Mouse (Mus musculus): ENCODE measurements around the gene 4931440F15Rik. TPM values are rescaled to one million over a fixed set of nuclear protein-coding genes. Genes with fewer than 3 reads are reported as not detected.

The 4931440F15Rik gene
- total RNA-seq, 1 experiment: 0.36 TPM

DNA sequence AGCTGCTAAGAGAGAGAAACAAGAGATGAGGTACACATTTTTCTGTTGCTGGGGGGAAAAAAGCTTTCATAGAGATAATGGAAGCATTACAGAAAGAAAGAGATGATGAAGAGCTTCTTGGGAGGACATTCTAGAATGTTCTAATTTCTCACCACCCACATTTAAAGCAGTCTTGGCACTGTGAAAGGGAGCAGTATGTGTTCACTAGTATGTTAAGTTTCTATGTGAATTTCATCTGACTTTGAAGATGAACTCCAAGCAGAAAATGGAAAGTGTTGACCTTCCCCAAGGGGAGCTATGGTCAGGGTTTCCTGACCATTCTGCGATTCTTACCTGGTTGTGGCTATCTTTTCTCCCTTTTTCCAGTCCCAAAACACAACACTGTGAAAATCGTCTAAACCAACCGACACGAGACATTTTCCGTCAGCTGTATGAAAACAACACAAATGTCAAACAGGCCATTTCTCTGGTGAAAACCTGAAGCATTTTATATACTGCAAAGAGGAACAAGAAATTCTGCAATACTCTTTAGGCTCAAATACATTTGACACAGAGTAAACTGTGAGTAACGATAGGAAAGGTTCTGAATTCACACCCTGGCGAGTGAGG lies 16.4 kb downstream of the 4931440F15Rik start:
- in situ Hi-C loops (cut with MboI; ENCODE audit: low sequenced_read_pairs in 2 of 2, unreplicated experiment in 2 of 2): no loop called here
- H3K4me3 ChIP-seq (ENCODE audit: insufficient read depth in 1 of 2, low read depth in 1 of 2, low read length in 2 of 2, poor library complexity in 1 of 2, severe bottlenecking in 1 of 2): no peak overlapping the region
- H3K4me1 ChIP-seq (ENCODE audit: control insufficient read depth in 2 of 2, insufficient read depth in 2 of 2, low read length in 2 of 2, poor library complexity in 1 of 2): no peaks in the 10 kb centered on the region
- no peak overlapping the region for H3K9ac ChIP-seq (ENCODE audit: insufficient read depth, low read depth, low read length, poor library complexity, severe bottlenecking)
- no peaks in the 10 kb centered on the region for H3K36me3 ChIP-seq (ENCODE audit: control insufficient read depth, insufficient read depth, low read length, poor library complexity, severe bottlenecking)
- H3K9me3 ChIP-seq (ENCODE audit: control insufficient read depth, insufficient read depth, low read depth, low read length): no peaks in the 10 kb centered on the region
- DNase-seq (ENCODE audit: low read depth, low spot score): no peak
- H3K27ac ChIP-seq (ENCODE audit: insufficient read depth, low read depth, low read length, poor library complexity, severe bottlenecking): no peak overlapping the region
- no peak for TF ChIP-seq HCFC1 (IDR thresholded peaks at IDR 0.05; ENCODE audit: borderline replicate concordance, insufficient read depth, low read length)
- TF ChIP-seq CHD2 (IDR thresholded peaks at IDR 0.05; ENCODE audit: low read depth, low read length): no peak
- TF ChIP-seq ZC3H11A (IDR thresholded peaks at IDR 0.05; ENCODE audit: borderline replicate concordance, low read depth, low read length): no peak
- no peak for TF ChIP-seq ZNF384 (IDR thresholded peaks at IDR 0.05; ENCODE audit: low read depth, low read length)
- TF ChIP-seq MAFK (IDR thresholded peaks at IDR 0.05; ENCODE audit: insufficient read depth, low read depth, low read length): no peak

DNA sequence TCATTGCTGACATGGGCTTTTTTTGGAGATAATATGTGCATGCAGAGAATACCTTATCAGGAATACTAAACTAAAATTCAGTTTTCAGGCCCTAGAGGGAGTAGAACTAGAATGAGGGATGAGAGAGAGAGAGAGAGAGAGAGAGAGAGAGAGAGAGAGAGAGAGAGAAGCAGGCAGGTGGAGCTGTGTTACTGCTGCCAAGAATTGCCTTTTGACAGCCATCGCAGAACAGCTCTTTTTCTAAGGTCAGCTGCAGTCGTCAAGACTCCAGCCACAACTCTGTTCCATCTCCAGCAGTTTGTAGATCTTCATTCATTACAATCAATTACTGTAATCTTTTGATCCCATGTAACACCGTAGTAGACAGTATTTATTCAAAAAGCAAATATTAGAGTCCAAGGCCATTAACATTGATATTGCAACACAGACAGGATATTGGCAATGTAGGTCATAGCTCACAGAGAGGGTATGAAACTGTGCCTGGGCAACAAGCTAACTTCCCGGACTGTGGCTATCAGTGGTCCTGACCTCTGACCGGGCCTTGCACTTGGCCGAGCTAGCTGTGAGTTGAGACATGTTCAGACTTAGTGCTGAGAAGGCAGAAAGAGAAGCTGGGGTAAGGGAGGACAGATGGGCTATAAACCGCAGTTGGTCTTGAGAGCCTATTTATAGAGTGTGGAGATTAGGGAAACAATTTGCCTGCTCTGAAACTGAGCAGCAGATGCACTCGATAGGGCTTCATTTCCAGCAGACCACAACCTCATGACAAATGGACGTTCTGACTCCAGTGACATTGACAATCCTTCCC lies 17.1 kb downstream of the 4931440F15Rik start:
- no peaks in the 10 kb centered on the region for H3K4me1 ChIP-seq (ENCODE audit: control insufficient read depth in 2 of 2, insufficient read depth in 2 of 2, low read length in 2 of 2, poor library complexity in 1 of 2)
- no peak for TF ChIP-seq HCFC1 (IDR thresholded peaks at IDR 0.05; ENCODE audit: borderline replicate concordance, insufficient read depth, low read length)
- no peak for TF ChIP-seq ZNF384 (IDR thresholded peaks at IDR 0.05; ENCODE audit: low read depth, low read length)
- TF ChIP-seq ZC3H11A (IDR thresholded peaks at IDR 0.05; ENCODE audit: borderline replicate concordance, low read depth, low read length): no peak
- TF ChIP-seq CHD2 (IDR thresholded peaks at IDR 0.05; ENCODE audit: low read depth, low read length): no peak
- TF ChIP-seq MAFK (IDR thresholded peaks at IDR 0.05; ENCODE audit: insufficient read depth, low read depth, low read length): no peak
- no peaks in the 10 kb centered on the region for H3K9me3 ChIP-seq (ENCODE audit: control insufficient read depth, insufficient read depth, low read depth, low read length)
- H3K9ac ChIP-seq (ENCODE audit: insufficient read depth, low read depth, low read length, poor library complexity, severe bottlenecking): no peak overlapping the region
- H3K4me3 ChIP-seq (ENCODE audit: insufficient read depth in 1 of 2, low read depth in 1 of 2, low read length in 2 of 2, poor library complexity in 1 of 2, severe bottlenecking in 1 of 2): no peak overlapping the region
- in situ Hi-C loops (cut with MboI; ENCODE audit: low sequenced_read_pairs in 2 of 2, unreplicated experiment in 2 of 2): no loop called here
- DNase-seq (ENCODE audit: low read depth, low spot score): no peak
- no peaks in the 10 kb centered on the region for H3K36me3 ChIP-seq (ENCODE audit: control insufficient read depth, insufficient read depth, low read length, poor library complexity, severe bottlenecking)
- H3K27ac ChIP-seq (ENCODE audit: insufficient read depth, low read depth, low read length, poor library complexity, severe bottlenecking): no peak overlapping the region

DNA sequence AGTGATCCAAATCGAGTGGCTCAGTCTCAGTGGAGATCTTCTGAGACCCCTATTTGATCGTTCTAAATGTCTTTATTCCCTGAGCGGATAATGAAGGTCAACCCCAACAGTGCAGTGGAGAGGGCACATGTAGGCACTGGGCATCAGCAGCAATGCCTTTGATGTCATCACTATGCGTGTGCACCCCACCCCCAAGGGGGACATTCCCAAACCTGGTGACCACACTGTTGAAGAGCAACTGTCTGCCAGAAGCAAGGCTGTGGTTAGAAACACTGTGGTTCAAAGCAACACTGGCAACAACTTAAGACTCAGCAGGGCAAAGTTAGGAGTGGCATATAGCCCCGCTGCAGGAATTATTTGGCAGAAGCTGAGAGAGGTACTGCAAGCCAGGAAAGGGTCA lies 18.1 kb downstream of the 4931440F15Rik start:
- DNase-seq (ENCODE audit: low read depth, low spot score): no peak
- Histone ChIP-seq H3K27ac (ENCODE audit: insufficient read depth, low read depth, low read length, poor library complexity, severe bottlenecking) (no peak overlapping the region), H3K36me3 (ENCODE audit: control insufficient read depth, insufficient read depth, low read length, poor library complexity, severe bottlenecking) (no peaks in the 10 kb centered on the region), H3K9ac (ENCODE audit: insufficient read depth, low read depth, low read length, poor library complexity, severe bottlenecking) (no peak overlapping the region), H3K4me3 (ENCODE audit: insufficient read depth in 1 of 2, low read depth in 1 of 2, low read length in 2 of 2, poor library complexity in 1 of 2, severe bottlenecking in 1 of 2) (no peak overlapping the region), H3K4me1 (ENCODE audit: control insufficient read depth in 2 of 2, insufficient read depth in 2 of 2, low read length in 2 of 2, poor library complexity in 1 of 2) (no peaks in the 10 kb centered on the region), H3K9me3 (ENCODE audit: control insufficient read depth, insufficient read depth, low read depth, low read length) (no peaks in the 10 kb centered on the region)
- in situ Hi-C loops (cut with MboI; ENCODE audit: low sequenced_read_pairs in 2 of 2, unreplicated experiment in 2 of 2): no loop called here
- no peak for TF ChIP-seq ZNF384 (IDR thresholded peaks at IDR 0.05; ENCODE audit: low read depth, low read length)
- no peak for TF ChIP-seq MAFK (IDR thresholded peaks at IDR 0.05; ENCODE audit: insufficient read depth, low read depth, low read length)
- no peak for TF ChIP-seq ZC3H11A (IDR thresholded peaks at IDR 0.05; ENCODE audit: borderline replicate concordance, low read depth, low read length)
- no peak for TF ChIP-seq HCFC1 (IDR thresholded peaks at IDR 0.05; ENCODE audit: borderline replicate concordance, insufficient read depth, low read length)
- no peak for TF ChIP-seq CHD2 (IDR thresholded peaks at IDR 0.05; ENCODE audit: low read depth, low read length)

DNA sequence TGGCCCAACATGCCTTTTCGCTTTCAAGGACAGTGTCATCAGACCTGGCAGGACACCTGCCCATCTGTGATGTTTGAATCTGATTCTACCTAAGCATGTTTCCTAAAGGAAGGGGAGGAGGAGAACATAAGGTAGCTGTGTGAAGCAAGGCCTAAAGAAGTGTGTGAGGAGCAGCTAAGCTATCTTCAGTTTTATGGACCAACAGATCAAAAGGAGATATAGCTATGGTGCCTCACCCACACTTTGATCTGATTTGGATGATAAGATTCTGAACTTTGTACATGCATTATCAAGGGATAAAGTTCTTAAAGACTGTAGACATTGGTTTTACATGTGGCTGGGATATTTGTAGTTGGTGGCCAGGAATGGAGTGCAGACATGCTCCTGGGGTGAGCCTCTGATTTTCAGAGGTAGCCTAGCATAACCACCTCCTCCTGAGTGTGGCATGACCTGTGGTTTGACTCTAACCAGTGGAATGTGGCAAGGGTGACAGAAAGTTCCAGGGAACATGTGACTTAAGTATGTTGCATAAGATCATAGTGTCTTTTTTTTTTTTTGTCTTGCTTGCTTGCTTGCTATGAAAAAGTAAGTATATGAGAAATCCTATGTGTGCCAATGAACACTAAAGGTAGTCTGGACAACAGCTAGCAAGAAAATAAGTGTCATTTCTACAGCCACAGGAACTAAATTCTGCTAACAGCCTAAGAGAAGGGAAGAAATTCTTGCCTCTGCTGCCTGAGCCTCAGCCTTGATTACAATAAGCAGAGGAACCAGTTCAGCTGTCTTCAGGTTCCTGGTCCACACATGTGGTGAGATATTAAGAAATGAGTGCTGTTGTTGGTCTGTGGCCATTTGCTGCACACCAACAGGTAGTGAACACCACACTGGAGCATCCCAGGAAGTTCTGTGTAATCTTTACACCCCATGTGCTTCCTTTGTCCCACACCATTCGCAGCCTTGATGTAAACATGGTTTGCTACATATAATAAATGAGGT lies 23.7 kb downstream of the 4931440F15Rik start:
- no peak overlapping the region for H3K27ac ChIP-seq (ENCODE audit: insufficient read depth, low read depth, low read length, poor library complexity, severe bottlenecking)
- in situ Hi-C loops (cut with MboI; ENCODE audit: low sequenced_read_pairs in 2 of 2, unreplicated experiment in 2 of 2): no loop called here
- H3K4me3 ChIP-seq (ENCODE audit: insufficient read depth in 1 of 2, low read depth in 1 of 2, low read length in 2 of 2, poor library complexity in 1 of 2, severe bottlenecking in 1 of 2): no peak overlapping the region
- DNase-seq (ENCODE audit: low read depth, low spot score): no peak
- no peaks in the 10 kb centered on the region for H3K36me3 ChIP-seq (ENCODE audit: control insufficient read depth, insufficient read depth, low read length, poor library complexity, severe bottlenecking)
- no peak overlapping the region for H3K9ac ChIP-seq (ENCODE audit: insufficient read depth, low read depth, low read length, poor library complexity, severe bottlenecking)
- peaks cover 0 to 6% of the 10 kb centered on the region in 2 experiments; a peak in 1 of 4 replicates for H3K4me1 ChIP-seq (ENCODE audit: control insufficient read depth in 2 of 2, insufficient read depth in 2 of 2, low read length in 2 of 2, poor library complexity in 1 of 2)
- TF ChIP-seq HCFC1 (IDR thresholded peaks at IDR 0.05; ENCODE audit: borderline replicate concordance, insufficient read depth, low read length) (no peak), ZC3H11A (IDR thresholded peaks at IDR 0.05; ENCODE audit: borderline replicate concordance, low read depth, low read length) (no peak), MAFK (IDR thresholded peaks at IDR 0.05; ENCODE audit: insufficient read depth, low read depth, low read length) (no peak), ZNF384 (IDR thresholded peaks at IDR 0.05; ENCODE audit: low read depth, low read length) (no peak), CHD2 (IDR thresholded peaks at IDR 0.05; ENCODE audit: low read depth, low read length) (no peak)
- H3K9me3 ChIP-seq (ENCODE audit: control insufficient read depth, insufficient read depth, low read depth, low read length): no peaks in the 10 kb centered on the region

All from ES-E14 (cell line).